ENCODE assay signal across 1 mouse cellular context in the genomic region with DNA sequence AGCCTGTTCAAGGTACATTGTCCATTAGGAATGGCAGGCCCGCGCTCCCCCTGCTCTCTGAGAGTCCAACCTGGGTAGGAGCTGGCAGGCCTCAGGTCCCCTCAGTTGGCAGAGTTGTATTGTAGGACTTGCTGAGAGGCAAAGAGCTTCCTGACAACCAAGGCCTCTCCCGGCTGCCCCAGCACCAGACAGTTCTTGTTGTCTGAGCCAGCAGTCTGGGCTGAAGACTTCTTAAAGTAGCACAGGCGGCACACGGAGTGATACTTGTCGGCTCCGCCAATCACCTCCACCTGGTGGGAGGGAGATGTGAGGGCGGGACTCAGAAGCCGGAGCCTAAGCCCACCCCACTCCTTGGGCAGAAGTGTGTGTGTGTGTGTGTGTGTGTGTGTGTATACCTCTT.
TF ChIP-seq lines count a peak whose summit lies in the region.

No protein-coding gene starts in this region.

TF ChIP-seq in CH12.LX, 34 proteins besides CTCF, POLR2A, EP300 and RAD21:
- 0 out of 2 replicates have a peak, but pooled peaks have one; percentile 18 for TF ChIP-seq CHD2 (IDR thresholded peaks at IDR 0.05; ENCODE audit: low read length)
TF ChIP-seq in CH12.LX: peak in this region for 1; not testable (repeated sequence) for 33.
